Mouse (Mus musculus): Measurements from ENCODE around the gene Pex10. TPM values are rescaled to one million over a fixed set of nuclear protein-coding genes. Genes with fewer than 3 reads are reported as not detected.

The Pex10 gene
- polyA plus RNA-seq, 1 experiment from 2014 or later, result 22.3 TPM

- no peak for ATAC-seq (ENCODE audit: low FRiP score)
- peaks cover 39% of the 10 kb centered on the region for H3K4me1 ChIP-seq
- 0 out of 2 replicates have a peak overlapping the region, but pooled peaks have one; percentile 91 for H3K9ac ChIP-seq (replicated peaks)
- no peaks in the 10 kb centered on the region for H3K27me3 ChIP-seq (replicated peaks)
- H3K4me3 ChIP-seq (replicated peaks), result peak overlapping the region; percentile 97; the same call in 1 of the 2 replicates
- peaks cover 39% of the 10 kb centered on the region for H3K36me3 ChIP-seq
- H3K9me3 ChIP-seq (replicated peaks), result no peaks in the 10 kb centered on the region
- WGBS, result 91% methylated on average over 7 of the region's 7 CpGs
- peak overlapping the region; percentile 98; the same call in 1 of the 2 replicates for H3K4me2 ChIP-seq
- H3K27ac ChIP-seq (replicated peaks), result no peak overlapping the region
Observed at GRCm38 (mm10) chr4:155084351-155084750, 17.5 kb downstream of the Pex10 start.

- H3K4me1 ChIP-seq, result peaks cover 39% of the 10 kb centered on the region
- no peaks in the 10 kb centered on the region for H3K27me3 ChIP-seq (replicated peaks)
- H3K4me3 ChIP-seq (replicated peaks), result peak overlapping the region; percentile 97
- WGBS, result 6% methylated on average over 34 of the region's 35 CpGs
- H3K9me3 ChIP-seq (replicated peaks), result no peaks in the 10 kb centered on the region
- no peak; the same call in 1 of the 2 replicates for ATAC-seq (ENCODE audit: low FRiP score)
- H3K27ac ChIP-seq (replicated peaks), result peak overlapping the region; percentile 93
- H3K4me2 ChIP-seq, result peak overlapping the region; percentile 98
- peak overlapping the region; percentile 91 for H3K9ac ChIP-seq (replicated peaks)
- peaks cover 36% of the 10 kb centered on the region for H3K36me3 ChIP-seq
Observed at GRCm38 (mm10) chr4:155085206-155086107, 18.6 kb downstream of the Pex10 start.

GRCm38 (mm10) chr4:155086108-155087024 lies 19.6 kb downstream of the Pex10 start, which contains the start of the genes Rer1 and Morn1:
Gene Rer1 (minus strand): TSS chr4:155086382.
Gene Morn1 (plus strand): TSS chr4:155086577.
- Histone ChIP-seq H3K4me3 (replicated peaks) (peak within 1 kb of the TSS; percentile 97), H3K4me2 (peak within 1 kb of the TSS; percentile 98), H3K27ac (replicated peaks) (peak within 1 kb of the TSS; percentile 93), H3K9ac (replicated peaks) (peak within 1 kb of the TSS; percentile 91), H3K36me3 (peaks cover 35% of the 10 kb centered on the region), H3K9me3 (replicated peaks) (no peaks in the 10 kb centered on the region), H3K4me1 (peaks cover 39% of the 10 kb centered on the region), H3K27me3 (replicated peaks) (no peaks in the 10 kb centered on the region)
- WGBS, result under 1% methylated on average over 75 of the region's 85 CpGs
- peak; percentile 98 for ATAC-seq (ENCODE audit: low FRiP score)

- H3K4me3 ChIP-seq (replicated peaks), result no peak overlapping the region
- no peaks in the 10 kb centered on the region for H3K27me3 ChIP-seq (replicated peaks)
- peaks cover 21% of the 10 kb centered on the region for H3K36me3 ChIP-seq
- no peak overlapping the region for H3K9ac ChIP-seq (replicated peaks)
- H3K27ac ChIP-seq (replicated peaks), result no peak overlapping the region
- peaks cover 25% of the 10 kb centered on the region for H3K4me1 ChIP-seq
- H3K4me2 ChIP-seq, result no peak overlapping the region
- ATAC-seq (ENCODE audit: low FRiP score), result no peak
- H3K9me3 ChIP-seq (replicated peaks), result no peaks in the 10 kb centered on the region
- 91% methylated on average over 5 of the region's 5 CpGs for WGBS
Observed at GRCm38 (mm10) chr4:155089241-155089640, 22.4 kb downstream of the Pex10 start.

DNA sequence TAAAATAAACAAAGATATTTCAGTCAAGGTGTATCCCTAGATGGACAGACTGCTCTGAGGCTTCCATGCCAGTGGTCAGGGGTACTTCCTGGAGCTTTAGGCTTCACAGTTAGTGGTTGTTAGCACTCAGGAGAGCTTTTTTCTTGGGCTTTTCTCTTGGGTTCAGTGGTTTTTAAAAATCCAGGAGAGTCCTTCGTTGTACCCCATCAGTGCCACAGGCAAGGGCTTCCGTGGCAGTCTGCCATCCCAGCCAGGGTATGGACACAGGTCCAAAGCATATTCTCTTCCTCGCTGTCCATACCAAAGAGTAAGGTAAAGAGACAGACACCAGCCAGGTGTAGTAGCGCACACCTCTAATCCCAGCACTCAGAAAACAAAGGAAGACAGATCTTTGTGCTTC lies 23.3 kb downstream of the Pex10 start:
- H3K4me1 ChIP-seq, result peaks cover 17% of the 10 kb centered on the region
- no peaks in the 10 kb centered on the region for H3K27me3 ChIP-seq (replicated peaks)
- H3K4me2 ChIP-seq, result no peak overlapping the region
- peaks cover 21% of the 10 kb centered on the region for H3K36me3 ChIP-seq
- no peak overlapping the region for H3K9ac ChIP-seq (replicated peaks)
- no peak overlapping the region for H3K27ac ChIP-seq (replicated peaks)
- WGBS, result 97% methylated on average over 4 of the region's 4 CpGs
- H3K4me3 ChIP-seq (replicated peaks), result no peak overlapping the region
- H3K9me3 ChIP-seq (replicated peaks), result no peaks in the 10 kb centered on the region
- no peak for ATAC-seq (ENCODE audit: low FRiP score)

- no peak for ATAC-seq (ENCODE audit: low FRiP score)
- Histone ChIP-seq H3K36me3 (peaks cover 21% of the 10 kb centered on the region), H3K9me3 (replicated peaks) (no peaks in the 10 kb centered on the region), H3K9ac (replicated peaks) (no peak overlapping the region), H3K4me3 (replicated peaks) (no peak overlapping the region), H3K27ac (replicated peaks) (no peak overlapping the region), H3K27me3 (replicated peaks) (no peaks in the 10 kb centered on the region), H3K4me2 (no peak overlapping the region), H3K4me1 (peaks cover 18% of the 10 kb centered on the region)
- 93% methylated on average over 13 of the region's 13 CpGs for WGBS
Observed at GRCm38 (mm10) chr4:155090688-155091449, 24.1 kb downstream of the Pex10 start.

DNA sequence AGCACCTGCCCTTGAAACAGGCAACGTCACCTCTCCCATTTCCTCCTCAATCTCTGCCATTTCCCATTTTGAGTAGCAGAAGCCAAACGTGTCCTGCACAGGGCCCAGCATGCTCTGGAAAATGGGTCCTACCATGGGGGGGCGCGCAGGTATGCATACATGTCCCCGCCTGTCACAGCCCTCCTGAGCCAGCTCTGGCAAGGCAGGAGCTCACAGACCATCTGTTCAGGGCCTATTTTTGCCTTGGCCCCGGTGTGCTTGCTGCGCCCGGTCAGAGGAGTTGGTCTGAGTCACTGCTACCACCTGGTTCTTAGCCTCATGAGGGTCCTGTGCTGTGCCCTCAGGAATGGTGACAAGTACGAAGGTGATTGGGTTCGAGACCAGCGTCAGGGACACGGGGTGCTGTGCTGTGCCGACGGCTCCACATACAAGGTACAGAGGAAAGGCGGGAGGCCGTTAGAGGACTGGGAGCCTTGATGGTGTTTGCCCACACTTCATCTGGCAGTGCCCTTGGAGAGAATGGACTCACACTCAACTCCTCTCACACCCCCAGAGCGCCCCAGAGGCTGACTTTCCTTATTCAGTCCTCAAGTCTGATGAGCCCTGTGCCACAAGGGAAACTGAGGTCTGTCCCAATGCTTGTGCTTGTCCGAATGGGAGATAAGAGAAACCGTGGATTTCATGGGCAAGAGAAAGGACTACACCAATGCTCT lies 26.1 kb downstream of the Pex10 start:
- Histone ChIP-seq H3K27ac (replicated peaks) (no peak overlapping the region), H3K4me3 (replicated peaks) (no peak overlapping the region), H3K9me3 (replicated peaks) (no peaks in the 10 kb centered on the region), H3K36me3 (peaks cover 21% of the 10 kb centered on the region), H3K27me3 (replicated peaks) (no peaks in the 10 kb centered on the region), H3K4me1 (peaks cover 8% of the 10 kb centered on the region; the same call in 1 of the 2 replicates), H3K9ac (replicated peaks) (no peak overlapping the region), H3K4me2 (no peak overlapping the region)
- ATAC-seq (ENCODE audit: low FRiP score), result no peak
- WGBS, result 93% methylated on average over 19 of the region's 19 CpGs

GRCm38 (mm10) chr4:155093431-155094149 lies 26.8 kb downstream of the Pex10 start:
- H3K9me3 ChIP-seq (replicated peaks), result no peaks in the 10 kb centered on the region
- no peaks in the 10 kb centered on the region for H3K27me3 ChIP-seq (replicated peaks)
- H3K27ac ChIP-seq (replicated peaks), result no peak overlapping the region
- no peak overlapping the region for H3K4me2 ChIP-seq
- no peak overlapping the region for H3K9ac ChIP-seq (replicated peaks)
- ATAC-seq (ENCODE audit: low FRiP score), result no peak
- peaks cover 21% of the 10 kb centered on the region for H3K36me3 ChIP-seq
- peaks cover 8% of the 10 kb centered on the region; the same call in 1 of the 2 replicates for H3K4me1 ChIP-seq
- WGBS, result 88% methylated on average over 7 of the region's 7 CpGs
- H3K4me3 ChIP-seq (replicated peaks), result no peak overlapping the region

GRCm38 (mm10) chr4:155094565-155094964 lies 27.7 kb downstream of the Pex10 start:
- H3K27ac ChIP-seq (replicated peaks), result no peak overlapping the region
- 65% methylated on average over 3 of the region's 3 CpGs for WGBS
- peak; percentile 40; the same call in 1 of the 2 replicates for ATAC-seq (ENCODE audit: low FRiP score)

More at GRCm38 (mm10) chr4:155094565-155094964, 27.7 kb downstream of the Pex10 start:
- H3K36me3 ChIP-seq, result peaks cover 13% of the 10 kb centered on the region; the same call in 1 of the 2 replicates
- no peaks in the 10 kb centered on the region for H3K9me3 ChIP-seq (replicated peaks)
- H3K4me3 ChIP-seq (replicated peaks), result no peak overlapping the region
- no peak overlapping the region for H3K4me2 ChIP-seq
- peaks cover 8% of the 10 kb centered on the region; the same call in 1 of the 2 replicates for H3K4me1 ChIP-seq
- H3K27me3 ChIP-seq (replicated peaks), result no peaks in the 10 kb centered on the region
- H3K9ac ChIP-seq (replicated peaks), result no peak overlapping the region
